Mouse (Mus musculus): ENCODE measurements around the gene Cwc25.
A peak's percentile ranks its signal among the peaks of the same experiment; 100 is the strongest.

DNA sequence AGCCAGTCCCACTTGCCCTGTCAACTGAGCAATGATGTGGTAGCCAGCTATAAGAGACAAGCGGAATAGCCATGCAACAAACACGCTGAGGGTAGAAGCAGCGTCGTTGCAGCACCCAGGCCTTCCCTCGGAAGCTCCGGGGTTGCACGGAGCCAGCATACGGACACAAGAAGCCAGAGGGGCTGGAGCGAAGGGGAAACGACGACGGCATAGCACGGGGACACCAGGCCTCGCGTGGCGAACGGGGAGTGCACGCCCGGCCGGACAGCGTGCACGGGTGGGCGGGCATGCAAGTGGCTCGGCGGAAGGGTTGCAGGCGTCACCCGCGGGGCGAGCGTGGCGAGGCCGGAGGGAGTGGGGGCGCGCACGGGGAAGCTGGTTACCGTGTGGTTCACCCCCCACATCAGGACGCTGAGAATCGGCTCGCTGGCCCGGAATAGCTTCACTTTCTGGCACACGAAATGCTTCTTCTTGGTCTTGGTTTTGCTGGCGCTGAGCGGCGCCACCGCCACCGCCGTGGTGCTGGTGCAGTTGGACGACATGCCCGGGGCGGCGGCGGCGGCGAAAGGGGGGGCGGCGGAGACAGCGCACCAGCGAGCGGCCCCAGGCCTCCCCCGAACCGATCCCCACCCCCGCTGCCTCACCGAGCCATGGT lies 22.2 kb downstream of the Cwc25 start, which contains the start of gene Pip4k2b:
- TF ChIP-seq POLR2A (IDR thresholded peaks at IDR 0.05; ENCODE audit: low read depth, low read length) (peak; percentile 25), CTCF (conservative IDR thresholded peaks at IDR 0.05; ENCODE audit: insufficient read depth, insufficient read length, low read depth, low read length) (no peak)
